Comparison of ENCODE assay signal across 16 mouse cellular contexts in genomic region chr2:52042714-52043113, GRCm38 (mm10). TPM values are rescaled to one million over a fixed set of nuclear protein-coding genes. Genes with fewer than 3 reads are reported as not detected.
DNase-seq lines count a peak whose midpoint lies in the region; ATAC-seq lines count a peak whose summit lies in the region.
"Had no signal": no experiment of that assay in that cellular context is flagged by ENCODE, and none has a peak within 500 bp of the region (broad histone marks: within the 10 kb centered on the region; RNA-seq: fewer than 3 reads in every experiment).

No protein-coding gene starts in this region.

- DNase-seq in heart, adult 11 months, result peak; percentile 88
- peak; percentile 8 to 16 for DNase-seq in layer of hippocampus, adult 8-10 months (ENCODE audit: low spot score in 2 of 2)
- no peak for DNase-seq in layer of hippocampus, postnatal 10 days (ENCODE audit: low spot score in 2 of 2)
- peak; percentile 63 for DNase-seq in Muller cell, postnatal 12 days (ENCODE audit: inconsistent ontology term)
- peak; percentile 79 for DNase-seq in brain, adult 2 months (ENCODE audit: low read depth, low spot score)
- no peak for DNase-seq in thymus, adult 18-20 months
- DNase-seq: adrenal gland, adult 8-10 months; spleen, adult 18-20 months had no signal

- no peak overlapping the region for H3K4me3 ChIP-seq in heart, embryonic 11.5 days (ENCODE audit: low read depth, low read length)
- H3K4me3 ChIP-seq: embryonic facial prominence, embryonic 10.5 days; heart, embryonic 15.5 days; intestine, embryonic 15.5 days; limb, embryonic 10.5 days; midbrain, embryonic 10.5 days had no signal

- no peak overlapping the region for H3K9ac ChIP-seq in heart, embryonic 11.5 days (ENCODE audit: low read depth, low read length)
- H3K9ac ChIP-seq: heart, embryonic 15.5 days; intestine, embryonic 15.5 days had no signal

- no peak overlapping the region for H3K4me2 ChIP-seq in heart, embryonic 11.5 days
- H3K4me2 ChIP-seq: heart, embryonic 15.5 days; intestine, embryonic 15.5 days had no signal

- ATAC-seq in heart, embryonic 11.5 days (replicated peaks; ENCODE audit: insufficient number of reproducible peaks, low FRiP score, low TSS enrichment), result no peak
- ATAC-seq: CD4-positive, CD25-positive, alpha-beta regulatory T cell, adult 4 months; intestine, embryonic 15.5 days had no signal

- H3K27ac ChIP-seq in heart, embryonic 11.5 days (ENCODE audit: low read depth, low read length), result no peak overlapping the region
- H3K27ac ChIP-seq: embryonic facial prominence, embryonic 10.5 days; heart, embryonic 15.5 days; intestine, embryonic 15.5 days; limb, embryonic 10.5 days; midbrain, embryonic 10.5 days; stomach, postnatal 0 days had no signal

- H3K4me1 ChIP-seq in heart, embryonic 11.5 days (ENCODE audit: control insufficient read depth, insufficient read depth, low read length), result no peaks in the 10 kb centered on the region
- H3K4me1 ChIP-seq: heart, embryonic 15.5 days; intestine, embryonic 15.5 days had no signal

- 45% methylated on average over 5 of the region's 5 CpGs for WGBS in heart, embryonic 11.5 days (ENCODE audit: insufficient replicate concordance)

- peaks cover 2% of the 10 kb centered on the region; the same call in 1 of the 2 replicates for H3K27me3 ChIP-seq in heart, embryonic 11.5 days (ENCODE audit: control insufficient read depth, insufficient read depth, low read length)
- H3K27me3 ChIP-seq: intestine, embryonic 15.5 days had no signal

- H3K36me3 ChIP-seq in heart, embryonic 11.5 days (ENCODE audit: control insufficient read depth, insufficient read depth, low read length), result no peaks in the 10 kb centered on the region
- H3K36me3 ChIP-seq: heart, embryonic 15.5 days; intestine, embryonic 15.5 days had no signal

- H3K9me3 ChIP-seq in heart, embryonic 11.5 days (replicated peaks; ENCODE audit: control insufficient read depth, low read length), result no peaks in the 10 kb centered on the region
- H3K9me3 ChIP-seq: embryonic facial prominence, embryonic 10.5 days; heart, embryonic 15.5 days; intestine, embryonic 15.5 days; limb, embryonic 10.5 days; midbrain, embryonic 10.5 days had no signal

RNA-seq across cellular contexts. Expression of gene Tnfaip6, which starts 4.9 kb away (rescaled TPM):
- 3.7 and 4.9 TPM in 2 replicates for polyA plus RNA-seq in heart, embryonic 11.5 days (2014; fragmentation: Nextera tagmentation; extraction: Ambion mirVana)
- 10 to 100 TPM in 2 of 4 experiments, 1 to 10 TPM in 2; 9.5 to 13.3 (median 10.1) TPM for total RNA-seq in layer of hippocampus, adult 8-10 months (2022)
- total RNA-seq in layer of hippocampus, postnatal 10 days (2021), result under 1 TPM; 0.55 to 0.76 TPM
- polyA plus RNA-seq: CD4-positive, CD25-positive, alpha-beta regulatory T cell, adult 4 months had no signal

RNA-seq across cellular contexts. Expression of gene Rif1, which starts 29.9 kb away (rescaled TPM):
- polyA plus RNA-seq in heart, embryonic 11.5 days (2014; fragmentation: Nextera tagmentation; extraction: Ambion mirVana), result 27.9 and 29.8 TPM in 2 replicates
- 10 to 100 TPM; 24.3 to 27.6 (median 25.1) TPM for total RNA-seq in layer of hippocampus, adult 8-10 months (2022)
- total RNA-seq in layer of hippocampus, postnatal 10 days (2021), result 10 to 100 TPM; 26.2 to 27.1 TPM

Comparison
In these comparisons a context has a peak if more than half of its experiments do, and no peak if none do; other contexts are left out.
1. DNase-seq: peak in heart, adult 11 months (single experiment), layer of hippocampus, adult 8-10 months (2 of 2), Muller cell, postnatal 12 days (single experiment) and brain, adult 2 months (single experiment); none in layer of hippocampus, postnatal 10 days (0 of 2) and thymus, adult 18-20 months (0 of 2).
2. RNA of gene Tnfaip6, which starts 4.9 kb away (total RNA-seq): 9.5 to 13.3 TPM in layer of hippocampus, adult 8-10 months; 0.55 to 0.76 TPM in layer of hippocampus, postnatal 10 days; every median in the first group is over 4 times any median in the second.